Mouse (Mus musculus): Measurements from ENCODE around the gene BC004004. TPM values are rescaled to one million over a fixed set of nuclear protein-coding genes. Genes with fewer than 3 reads are reported as not detected.

BC004004 gene
- polyA plus RNA-seq, 1 experiment from 2014 or later, result 116 TPM

- no peaks in the 10 kb centered on the region for H3K9me3 ChIP-seq (ENCODE audit: control insufficient read depth)
- no peak overlapping the region for H3K9ac ChIP-seq (ENCODE audit: low read depth, low read length)
- no peaks in the 10 kb centered on the region for H3K4me1 ChIP-seq (replicated peaks; ENCODE audit: control insufficient read depth, insufficient read depth, low read length)
- no peak overlapping the region for H3K4me2 ChIP-seq (replicated peaks; ENCODE audit: low read depth)
- H3K36me3 ChIP-seq (ENCODE audit: control insufficient read depth, insufficient read depth), result peaks cover 62% of the 10 kb centered on the region
- ATAC-seq, result no peak
- no peaks in the 10 kb centered on the region for H3K27me3 ChIP-seq (replicated peaks; ENCODE audit: control insufficient read depth, insufficient read depth, low read length)
- H3K27ac ChIP-seq (ENCODE audit: low read depth, low read length), result no peak overlapping the region
- no peak for TF ChIP-seq CTCF (IDR thresholded peaks at IDR 0.05; ENCODE audit: low read depth)
- no peak overlapping the region for H3K4me3 ChIP-seq (ENCODE audit: low read depth, low read length)
- 93% methylated on average over 4 of the region's 4 CpGs for WGBS
Observed at GRCm38 (mm10) chr17:29299282-29299681, 30.7 kb downstream of the BC004004 start.

GRCm38 (mm10) chr17:29300926-29301325, 32.3 kb downstream of the BC004004 start:
- H3K4me3 ChIP-seq (ENCODE audit: low read depth, low read length), result no peak overlapping the region
- H3K9ac ChIP-seq (ENCODE audit: low read depth, low read length), result no peak overlapping the region
- H3K9me3 ChIP-seq (ENCODE audit: control insufficient read depth), result no peaks in the 10 kb centered on the region
- no peak overlapping the region for H3K4me2 ChIP-seq (replicated peaks; ENCODE audit: low read depth)
- WGBS, result 90% methylated on average over 7 of the region's 7 CpGs
- no peaks in the 10 kb centered on the region for H3K4me1 ChIP-seq (replicated peaks; ENCODE audit: control insufficient read depth, insufficient read depth, low read length)
- peaks cover 50% of the 10 kb centered on the region for H3K36me3 ChIP-seq (ENCODE audit: control insufficient read depth, insufficient read depth)
- H3K27me3 ChIP-seq (replicated peaks; ENCODE audit: control insufficient read depth, insufficient read depth, low read length), result no peaks in the 10 kb centered on the region
- no peak for ATAC-seq
- H3K27ac ChIP-seq (ENCODE audit: low read depth, low read length), result no peak overlapping the region; the same call in 1 of the 2 replicates
- no peak for TF ChIP-seq CTCF (IDR thresholded peaks at IDR 0.05; ENCODE audit: low read depth)

GRCm38 (mm10) chr17:29301421-29301820, 32.8 kb downstream of the BC004004 start:
- no peak overlapping the region for H3K4me2 ChIP-seq (replicated peaks; ENCODE audit: low read depth)
- no peak overlapping the region for H3K9ac ChIP-seq (ENCODE audit: low read depth, low read length)
- H3K4me1 ChIP-seq (replicated peaks; ENCODE audit: control insufficient read depth, insufficient read depth, low read length), result no peaks in the 10 kb centered on the region
- no peaks in the 10 kb centered on the region for H3K9me3 ChIP-seq (ENCODE audit: control insufficient read depth)
- H3K27me3 ChIP-seq (replicated peaks; ENCODE audit: control insufficient read depth, insufficient read depth, low read length), result no peaks in the 10 kb centered on the region
- no peak overlapping the region; the same call in 1 of the 2 replicates for H3K27ac ChIP-seq (ENCODE audit: low read depth, low read length)
- peaks cover 49% of the 10 kb centered on the region for H3K36me3 ChIP-seq (ENCODE audit: control insufficient read depth, insufficient read depth)
- TF ChIP-seq CTCF (IDR thresholded peaks at IDR 0.05; ENCODE audit: low read depth), result no peak
- WGBS, result 92% methylated on average over 6 of the region's 6 CpGs
- no peak overlapping the region for H3K4me3 ChIP-seq (ENCODE audit: low read depth, low read length)
- no peak for ATAC-seq

- Histone ChIP-seq H3K36me3 (ENCODE audit: control insufficient read depth, insufficient read depth) (peaks cover 42% of the 10 kb centered on the region), H3K4me2 (replicated peaks; ENCODE audit: low read depth) (no peak overlapping the region), H3K9me3 (ENCODE audit: control insufficient read depth) (no peaks in the 10 kb centered on the region), H3K4me3 (ENCODE audit: low read depth, low read length) (no peak overlapping the region), H3K27ac (ENCODE audit: low read depth, low read length) (no peak overlapping the region), H3K9ac (ENCODE audit: low read depth, low read length) (no peak overlapping the region), H3K27me3 (replicated peaks; ENCODE audit: control insufficient read depth, insufficient read depth, low read length) (no peaks in the 10 kb centered on the region), H3K4me1 (replicated peaks; ENCODE audit: control insufficient read depth, insufficient read depth, low read length) (no peaks in the 10 kb centered on the region)
- WGBS, result 77% methylated on average over 5 of the region's 5 CpGs
- ATAC-seq, result no peak
- no peak for TF ChIP-seq CTCF (IDR thresholded peaks at IDR 0.05; ENCODE audit: low read depth)
Observed at GRCm38 (mm10) chr17:29302149-29302548, 33.6 kb downstream of the BC004004 start.

- Histone ChIP-seq H3K36me3 (ENCODE audit: control insufficient read depth, insufficient read depth) (peaks cover 36% of the 10 kb centered on the region), H3K27me3 (replicated peaks; ENCODE audit: control insufficient read depth, insufficient read depth, low read length) (no peaks in the 10 kb centered on the region), H3K4me1 (replicated peaks; ENCODE audit: control insufficient read depth, insufficient read depth, low read length) (no peaks in the 10 kb centered on the region), H3K9me3 (ENCODE audit: control insufficient read depth) (no peaks in the 10 kb centered on the region), H3K9ac (ENCODE audit: low read depth, low read length) (no peak overlapping the region), H3K4me3 (ENCODE audit: low read depth, low read length) (no peak overlapping the region), H3K27ac (ENCODE audit: low read depth, low read length) (no peak overlapping the region), H3K4me2 (replicated peaks; ENCODE audit: low read depth) (no peak overlapping the region)
- peak; percentile 54 for TF ChIP-seq CTCF (IDR thresholded peaks at IDR 0.05; ENCODE audit: low read depth)
- 65% methylated on average over 3 of the region's 3 CpGs for WGBS
- ATAC-seq, result 0 out of 2 replicates have a peak, but pooled peaks have one; percentile 17
Observed at GRCm38 (mm10) chr17:29303087-29303486, 34.5 kb downstream of the BC004004 start.

- H3K27me3 ChIP-seq (replicated peaks; ENCODE audit: control insufficient read depth, insufficient read depth, low read length), result no peaks in the 10 kb centered on the region
- no peak for ATAC-seq
- H3K4me2 ChIP-seq (replicated peaks; ENCODE audit: low read depth), result no peak overlapping the region
- H3K27ac ChIP-seq (ENCODE audit: low read depth, low read length), result no peak overlapping the region
- H3K9me3 ChIP-seq (ENCODE audit: control insufficient read depth), result no peaks in the 10 kb centered on the region
- peaks cover 31% of the 10 kb centered on the region for H3K36me3 ChIP-seq (ENCODE audit: control insufficient read depth, insufficient read depth)
- H3K4me3 ChIP-seq (ENCODE audit: low read depth, low read length), result no peak overlapping the region
- H3K4me1 ChIP-seq (replicated peaks; ENCODE audit: control insufficient read depth, insufficient read depth, low read length), result no peaks in the 10 kb centered on the region
- 74% methylated on average over 3 of the region's 3 CpGs for WGBS
- TF ChIP-seq CTCF (IDR thresholded peaks at IDR 0.05; ENCODE audit: low read depth), result no peak
- H3K9ac ChIP-seq (ENCODE audit: low read depth, low read length), result no peak overlapping the region
Observed at GRCm38 (mm10) chr17:29303856-29304255, 35.3 kb downstream of the BC004004 start.

Data from intestine, postnatal 0 days (tissue).